Mouse (Mus musculus): ENCODE measurements at regions not wholly inside any gene's neighbourhood (a gene's known extent, or its start where the extent isn't known, plus 50 kb on each side); places are given as distances from the start of the nearest gene placed in this dataset.

- Histone ChIP-seq H3K36me3 (ENCODE audit: control insufficient read depth, insufficient read depth, low read length) (no peaks in the 10 kb centered on the region), H3K9me3 (ENCODE audit: control insufficient read depth, low read length) (no peaks in the 10 kb centered on the region), H3K4me1 (ENCODE audit: control insufficient read depth, insufficient read depth, low read length) (no peaks in the 10 kb centered on the region), H3K27ac (replicated peaks; ENCODE audit: low read depth, low read length) (no peak overlapping the region), H3K4me2 (ENCODE audit: low read depth, low read length) (no peak overlapping the region), H3K27me3 (replicated peaks; ENCODE audit: control insufficient read depth, insufficient read depth, low read length) (no peaks in the 10 kb centered on the region), H3K9ac (ENCODE audit: low read depth, low read length) (no peak overlapping the region), H3K4me3 (ENCODE audit: low read depth, low read length) (no peak overlapping the region)
- DNase-seq (ENCODE audit: low spot score) (no peak), ATAC-seq (ENCODE audit: low read depth) (no peak)
- WGBS: 73% methylated on average over 10 of the region's 10 CpGs
Measured at GRCm38 (mm10) chr14:98533600-98533999, 364.0 kb upstream of the Dach1 start.

- 94% methylated on average over 3 of the region's 3 CpGs for whole genome bisulfite sequencing
- no peak for DNase-seq (ENCODE audit: low spot score)
- H3K27ac ChIP-seq (replicated peaks; ENCODE audit: low read depth, low read length): no peak overlapping the region
- H3K9me3 ChIP-seq (ENCODE audit: control insufficient read depth, low read length): no peaks in the 10 kb centered on the region
- ATAC-seq (ENCODE audit: low read depth): no peak
- H3K4me2 ChIP-seq (ENCODE audit: low read depth, low read length): no peak overlapping the region
- no peaks in the 10 kb centered on the region for H3K36me3 ChIP-seq (ENCODE audit: control insufficient read depth, insufficient read depth, low read length)
- H3K4me1 ChIP-seq (ENCODE audit: control insufficient read depth, insufficient read depth, low read length): no peaks in the 10 kb centered on the region
- no peaks in the 10 kb centered on the region for H3K27me3 ChIP-seq (replicated peaks; ENCODE audit: control insufficient read depth, insufficient read depth, low read length)
- no peak overlapping the region for H3K4me3 ChIP-seq (ENCODE audit: low read depth, low read length)
- H3K9ac ChIP-seq (ENCODE audit: low read depth, low read length): no peak overlapping the region
Measured at GRCm38 (mm10) chr14:98520966-98521365, 351.4 kb upstream of the Dach1 start.

- WGBS: 82% methylated on average over 6 of the region's 6 CpGs
- no peaks in the 10 kb centered on the region for H3K4me1 ChIP-seq (ENCODE audit: control insufficient read depth, insufficient read depth, low read length)
- no peak overlapping the region for H3K4me3 ChIP-seq (ENCODE audit: low read depth, low read length)
- peak; percentile 3 for DNase-seq (ENCODE audit: low spot score)
- H3K36me3 ChIP-seq (ENCODE audit: control insufficient read depth, insufficient read depth, low read length): no peaks in the 10 kb centered on the region
- H3K9me3 ChIP-seq (ENCODE audit: control insufficient read depth, low read length): no peaks in the 10 kb centered on the region
- H3K9ac ChIP-seq (ENCODE audit: low read depth, low read length): no peak overlapping the region
- no peaks in the 10 kb centered on the region for H3K27me3 ChIP-seq (replicated peaks; ENCODE audit: control insufficient read depth, insufficient read depth, low read length)
- ATAC-seq (ENCODE audit: low read depth): no peak
- H3K27ac ChIP-seq (replicated peaks; ENCODE audit: low read depth, low read length): no peak overlapping the region
- H3K4me2 ChIP-seq (ENCODE audit: low read depth, low read length): no peak overlapping the region
Measured at GRCm38 (mm10) chr14:98505321-98505720, 335.8 kb upstream of the Dach1 start.

GRCm38 (mm10) chr14:98477416-98477815 is 307.9 kb upstream of the Dach1 start:
- Histone ChIP-seq H3K4me2 (ENCODE audit: low read depth, low read length) (no peak overlapping the region), H3K4me1 (ENCODE audit: control insufficient read depth, insufficient read depth, low read length) (peaks cover under 1% of the 10 kb centered on the region; the same call in 1 of the 2 replicates), H3K27ac (replicated peaks; ENCODE audit: low read depth, low read length) (no peak overlapping the region), H3K9me3 (ENCODE audit: control insufficient read depth, low read length) (no peaks in the 10 kb centered on the region), H3K36me3 (ENCODE audit: control insufficient read depth, insufficient read depth, low read length) (no peaks in the 10 kb centered on the region), H3K9ac (ENCODE audit: low read depth, low read length) (no peak overlapping the region), H3K4me3 (ENCODE audit: low read depth, low read length) (no peak overlapping the region), H3K27me3 (replicated peaks; ENCODE audit: control insufficient read depth, insufficient read depth, low read length) (no peaks in the 10 kb centered on the region)
- no peak for ATAC-seq (ENCODE audit: low read depth)
- 70% methylated on average over 8 of the region's 8 CpGs for WGBS
- DNase-seq (ENCODE audit: low spot score): peak; percentile 3

GRCm38 (mm10) chr14:98471803-98472509 is 302.4 kb upstream of the Dach1 start:
- H3K9ac ChIP-seq (ENCODE audit: low read depth, low read length): no peak overlapping the region
- ATAC-seq (ENCODE audit: low read depth) (peak; percentile 85), DNase-seq (ENCODE audit: low spot score) (peak; percentile 95)
- H3K27me3 ChIP-seq (replicated peaks; ENCODE audit: control insufficient read depth, insufficient read depth, low read length): no peaks in the 10 kb centered on the region
- H3K9me3 ChIP-seq (ENCODE audit: control insufficient read depth, low read length): no peaks in the 10 kb centered on the region
- H3K36me3 ChIP-seq (ENCODE audit: control insufficient read depth, insufficient read depth, low read length): no peaks in the 10 kb centered on the region
- peaks cover 3% of the 10 kb centered on the region; the same call in 1 of the 2 replicates for H3K4me1 ChIP-seq (ENCODE audit: control insufficient read depth, insufficient read depth, low read length)
- peak overlapping the region; percentile 39 for H3K27ac ChIP-seq (replicated peaks; ENCODE audit: low read depth, low read length)
- no peak overlapping the region for H3K4me3 ChIP-seq (ENCODE audit: low read depth, low read length)
- no peak overlapping the region for H3K4me2 ChIP-seq (ENCODE audit: low read depth, low read length)
- 38% methylated on average over 5 of the region's 5 CpGs for WGBS

GRCm38 (mm10) chr14:98454461-98454860 is 284.9 kb upstream of the Dach1 start:
- no peaks in the 10 kb centered on the region for H3K36me3 ChIP-seq (ENCODE audit: control insufficient read depth, insufficient read depth, low read length)
- WGBS: 69% methylated on average over 1 of the region's 1 CpGs
- no peaks in the 10 kb centered on the region for H3K4me1 ChIP-seq (ENCODE audit: control insufficient read depth, insufficient read depth, low read length)
- H3K9me3 ChIP-seq (ENCODE audit: control insufficient read depth, low read length): no peaks in the 10 kb centered on the region
- DNase-seq (ENCODE audit: low spot score): no peak
- H3K4me2 ChIP-seq (ENCODE audit: low read depth, low read length): no peak overlapping the region
- H3K4me3 ChIP-seq (ENCODE audit: low read depth, low read length): no peak overlapping the region
- no peak overlapping the region for H3K9ac ChIP-seq (ENCODE audit: low read depth, low read length)
- ATAC-seq (ENCODE audit: low read depth): no peak
- H3K27me3 ChIP-seq (replicated peaks; ENCODE audit: control insufficient read depth, insufficient read depth, low read length): no peaks in the 10 kb centered on the region
- no peak overlapping the region for H3K27ac ChIP-seq (replicated peaks; ENCODE audit: low read depth, low read length)

- Histone ChIP-seq H3K9me3 (ENCODE audit: control insufficient read depth, low read length) (no peaks in the 10 kb centered on the region), H3K27ac (replicated peaks; ENCODE audit: low read depth, low read length) (no peak overlapping the region), H3K9ac (ENCODE audit: low read depth, low read length) (no peak overlapping the region), H3K4me1 (ENCODE audit: control insufficient read depth, insufficient read depth, low read length) (no peaks in the 10 kb centered on the region), H3K4me3 (ENCODE audit: low read depth, low read length) (no peak overlapping the region), H3K4me2 (ENCODE audit: low read depth, low read length) (no peak overlapping the region), H3K27me3 (replicated peaks; ENCODE audit: control insufficient read depth, insufficient read depth, low read length) (no peaks in the 10 kb centered on the region), H3K36me3 (ENCODE audit: control insufficient read depth, insufficient read depth, low read length) (no peaks in the 10 kb centered on the region)
- DNase-seq (ENCODE audit: low spot score) (no peak), ATAC-seq (ENCODE audit: low read depth) (no peak)
- 69% methylated on average over 6 of the region's 6 CpGs for WGBS
Measured at GRCm38 (mm10) chr14:98452191-98452590, 282.6 kb upstream of the Dach1 start.

- H3K4me3 ChIP-seq (ENCODE audit: low read depth, low read length): no peak overlapping the region
- H3K9me3 ChIP-seq (ENCODE audit: control insufficient read depth, low read length): no peaks in the 10 kb centered on the region
- no peaks in the 10 kb centered on the region for H3K4me1 ChIP-seq (ENCODE audit: control insufficient read depth, insufficient read depth, low read length)
- H3K27me3 ChIP-seq (replicated peaks; ENCODE audit: control insufficient read depth, insufficient read depth, low read length): no peaks in the 10 kb centered on the region
- DNase-seq (ENCODE audit: low spot score) (no peak), ATAC-seq (ENCODE audit: low read depth) (no peak)
- H3K4me2 ChIP-seq (ENCODE audit: low read depth, low read length): no peak overlapping the region
- no peaks in the 10 kb centered on the region for H3K36me3 ChIP-seq (ENCODE audit: control insufficient read depth, insufficient read depth, low read length)
- H3K9ac ChIP-seq (ENCODE audit: low read depth, low read length): no peak overlapping the region
- H3K27ac ChIP-seq (replicated peaks; ENCODE audit: low read depth, low read length): no peak overlapping the region
- WGBS: 82% methylated on average over 5 of the region's 5 CpGs
Measured at GRCm38 (mm10) chr14:98449568-98449967, 280.0 kb upstream of the Dach1 start.

- no peak for DNase-seq (ENCODE audit: low spot score)
- Histone ChIP-seq H3K27ac (replicated peaks; ENCODE audit: low read depth, low read length) (no peak overlapping the region), H3K36me3 (ENCODE audit: control insufficient read depth, insufficient read depth, low read length) (no peaks in the 10 kb centered on the region), H3K4me2 (ENCODE audit: low read depth, low read length) (no peak overlapping the region), H3K4me1 (ENCODE audit: control insufficient read depth, insufficient read depth, low read length) (no peaks in the 10 kb centered on the region), H3K4me3 (ENCODE audit: low read depth, low read length) (no peak overlapping the region), H3K9ac (ENCODE audit: low read depth, low read length) (no peak overlapping the region), H3K9me3 (ENCODE audit: control insufficient read depth, low read length) (no peaks in the 10 kb centered on the region), H3K27me3 (replicated peaks; ENCODE audit: control insufficient read depth, insufficient read depth, low read length) (no peaks in the 10 kb centered on the region)
- 81% methylated on average over 3 of the region's 3 CpGs for WGBS
- no peak for ATAC-seq (ENCODE audit: low read depth)
Measured at GRCm38 (mm10) chr14:98442411-98442810, 272.8 kb upstream of the Dach1 start.
